Mouse (Mus musculus) retina, embryonic 14.5 days (tissue): ENCODE data around the gene Cd3e.
A peak's percentile ranks its signal among the peaks of the same experiment; 100 is the strongest.
"Not testable (repeated sequence)": the region's sequence is repeated elsewhere in the genome, so short reads cannot be mapped to it uniquely, and the experiment has no call there.

Source experiments
- DNase-seq: peaks from one replicate; pipeline ENCODE4 v3.0.0-alpha.2; 2015; ENCODE audit warnings: low spot score

Gene Cd3e

GRCm38 (mm10) chr9:44977813-44978212 lies 31.6 kb downstream of the Cd3e start:
- DNase-seq = no peak

- peak; percentile 23 for DNase-seq
Observed at GRCm38 (mm10) chr9:44969450-44969849, 40.0 kb downstream of the Cd3e start.

GRCm38 (mm10) chr9:44967763-44968162 lies 41.7 kb downstream of the Cd3e start:
- not testable (repeated sequence) for DNase-seq

- DNase-seq = peak; percentile 81
Observed at GRCm38 (mm10) chr9:44966815-44967242, 42.6 kb downstream of the Cd3e start.

- no peak for DNase-seq
Observed at GRCm38 (mm10) chr9:44965833-44966466, 43.5 kb downstream of the Cd3e start.

GRCm38 (mm10) chr9:44965126-44965832 lies 44.1 kb downstream of the Cd3e start, which contains the start of gene Ube4a:
Gene Ube4a (minus strand): TSS chr9:44965600.
- DNase-seq = peak; percentile 100

GRCm38 (mm10) chr9:44954432-44954831 lies 55.0 kb downstream of the Cd3e start:
- no peak for DNase-seq
